Mouse (Mus musculus) ES-E14 (cell line): Measurements from ENCODE around the gene Cyp2d11. TPM values are rescaled to one million over a fixed set of nuclear protein-coding genes. Genes with fewer than 3 reads are reported as not detected.

ENCODE experiments used
- DNase-seq: peaks from one replicate; pipeline ENCODE4 v3.0.0-alpha.2; 2013; ENCODE audit warnings: low read depth, low spot score
- H3K27ac ChIP-seq: 2 replicates; pipeline ENCODE4 v1.5.1; 2012; ENCODE audit warnings: low read depth, mild to moderate bottlenecking, low read length, moderate library complexity, mixed read lengths; ENCODE audit not compliant: poor library complexity, insufficient read depth, severe bottlenecking
- H3K36me3 ChIP-seq: 2 replicates; pipeline ENCODE4 v1.6.1; 2012; ENCODE audit warnings: mild to moderate bottlenecking, low read length, moderate library complexity, mixed read lengths; ENCODE audit not compliant: control insufficient read depth, poor library complexity, insufficient read depth, severe bottlenecking
- H3K4me1 ChIP-seq, 2 experiments: fragments of 150-350 bp in 1 of 2; sonication (generic) in 1 of 2; 2 replicates each; pipeline ENCODE4 v1.6.1; 2012; ENCODE audit warnings: low read length in 2 of 2, mild to moderate bottlenecking in 1 of 2, mixed read lengths in 1 of 2; ENCODE audit not compliant: control insufficient read depth in 2 of 2, insufficient read depth in 2 of 2, poor library complexity in 1 of 2
- H3K4me3 ChIP-seq, 2 experiments: fragments of 150-350 bp in 1 of 2; sonication (generic) in 1 of 2; 2 replicates each; pipeline ENCODE4 v1.5.1; 2012; ENCODE audit warnings: low read length in 2 of 2, low read depth in 1 of 2, mild to moderate bottlenecking in 1 of 2, mixed read lengths in 1 of 2; ENCODE audit not compliant: insufficient read depth in 1 of 2, poor library complexity in 1 of 2, severe bottlenecking in 1 of 2
- H3K9ac ChIP-seq: 2 replicates; pipeline ENCODE4 v1.6.1; 2012; ENCODE audit warnings: low read depth, mild to moderate bottlenecking, low read length, mixed read lengths; ENCODE audit not compliant: poor library complexity, insufficient read depth, severe bottlenecking
- H3K9me3 ChIP-seq: fragments of 150-350 bp; sonication (generic); 2 replicates; pipeline ENCODE4 v1.6.1; 2012; ENCODE audit warnings: low read depth, mild to moderate bottlenecking, low read length; ENCODE audit not compliant: control insufficient read depth, insufficient read depth
- CHD2 ChIP-seq: IDR thresholded peaks from 2 replicates; pipeline ENCODE4 v1.6.1; 2014; ENCODE audit warnings: mild to moderate bottlenecking, low read depth, low read length, inconsistent platforms
- HCFC1 ChIP-seq: IDR thresholded peaks from 2 replicates; pipeline ENCODE4 v1.6.1; 2012; ENCODE audit warnings: low read length, inconsistent platforms, borderline replicate concordance; ENCODE audit not compliant: insufficient read depth
- MAFK ChIP-seq: IDR thresholded peaks from 2 replicates; pipeline ENCODE4 v1.6.1; 2014; ENCODE audit warnings: mild to moderate bottlenecking, low read depth, low read length, inconsistent platforms; ENCODE audit not compliant: insufficient read depth
- ZC3H11A ChIP-seq: IDR thresholded peaks from 2 replicates; pipeline ENCODE4 v1.6.1; 2012; ENCODE audit warnings: low read depth, mild to moderate bottlenecking, inconsistent platforms, low read length, borderline replicate concordance
- ZNF384 ChIP-seq: IDR thresholded peaks from 2 replicates; pipeline ENCODE4 v1.6.1; 2012; ENCODE audit warnings: low read depth, low read length, inconsistent platforms
- in situ Hi-C, 2 experiments: fragments of 600-800 bp; cut with MboI; formaldehyde crosslinking; loops; one replicate each; pipeline ENCODE4 v1.15.1; 2025; ENCODE audit warnings: low sequenced_read_pairs in 2 of 2, inconsistent platforms in 1 of 2; ENCODE audit not compliant: unreplicated experiment in 2 of 2
- total RNA-seq: library from RNA; depleted of rRNA; stranded (reverse); fragments of 300-350 nt; gene quantifications from 2 replicates; pipeline ENCODE4 v1.2.3, GENCODE M21; 2012

The Cyp2d11 gene
- total RNA-seq, 1 experiment, result not detected

- Histone ChIP-seq H3K4me3 (no peak overlapping the region), H3K4me1 (peaks cover 0 to 2% of the 10 kb centered on the region in 2 experiments; a peak in 1 of 4 replicates), H3K27ac (no peak overlapping the region), H3K9ac (no peak overlapping the region), H3K9me3 (no peaks in the 10 kb centered on the region), H3K36me3 (no peaks in the 10 kb centered on the region)
- TF ChIP-seq ZC3H11A (no peak), MAFK (no peak), ZNF384 (no peak), HCFC1 (no peak)
- in situ Hi-C loops, result no loop called here
- DNase-seq, result no peak
Measured at GRCm38 (mm10) chr15:82375855-82376254, 18.0 kb downstream of the Cyp2d11 start.

- Histone ChIP-seq H3K27ac (no peak overlapping the region), H3K9me3 (no peaks in the 10 kb centered on the region), H3K9ac (no peak overlapping the region), H3K4me3 (no peak overlapping the region), H3K4me1 (no peaks in the 10 kb centered on the region), H3K36me3 (no peaks in the 10 kb centered on the region)
- in situ Hi-C loops, result no loop called here
- TF ChIP-seq HCFC1 (no peak), ZNF384 (no peak), MAFK (no peak), CHD2 (no peak), ZC3H11A (no peak)
- DNase-seq, result no peak
Measured at GRCm38 (mm10) chr15:82374437-82374836, 19.4 kb downstream of the Cyp2d11 start.

- in situ Hi-C loops, result no loop called here
- no peak overlapping the region for H3K4me3 ChIP-seq
- no peak overlapping the region for H3K9ac ChIP-seq
- H3K27ac ChIP-seq, result no peak overlapping the region
- TF ChIP-seq CHD2 (no peak), ZNF384 (no peak), MAFK (no peak), HCFC1 (no peak), ZC3H11A (no peak)
- no peak for DNase-seq
- no peaks in the 10 kb centered on the region for H3K9me3 ChIP-seq
- no peaks in the 10 kb centered on the region for H3K36me3 ChIP-seq
- H3K4me1 ChIP-seq, result no peaks in the 10 kb centered on the region
Measured at GRCm38 (mm10) chr15:82372991-82373390, 20.8 kb downstream of the Cyp2d11 start.

- no peak for DNase-seq
- in situ Hi-C loops, result no loop called here
- TF ChIP-seq ZNF384 (no peak), CHD2 (no peak), HCFC1 (no peak), ZC3H11A (no peak), MAFK (no peak)
- H3K9ac ChIP-seq, result no peak overlapping the region
- H3K4me1 ChIP-seq, result no peaks in the 10 kb centered on the region
- H3K9me3 ChIP-seq, result no peaks in the 10 kb centered on the region
- H3K4me3 ChIP-seq, result no peak overlapping the region
- H3K27ac ChIP-seq, result no peak overlapping the region
- no peaks in the 10 kb centered on the region for H3K36me3 ChIP-seq
Measured at GRCm38 (mm10) chr15:82372446-82372845, 21.4 kb downstream of the Cyp2d11 start.

- no peak overlapping the region for H3K9ac ChIP-seq
- H3K9me3 ChIP-seq, result no peaks in the 10 kb centered on the region
- H3K36me3 ChIP-seq, result no peaks in the 10 kb centered on the region
- TF ChIP-seq MAFK (no peak), ZNF384 (no peak), CHD2 (no peak), ZC3H11A (no peak), HCFC1 (no peak)
- H3K4me3 ChIP-seq, result no peak overlapping the region
- in situ Hi-C loops, result no loop called here
- no peaks in the 10 kb centered on the region for H3K4me1 ChIP-seq
- no peak for DNase-seq
- H3K27ac ChIP-seq, result no peak overlapping the region
Measured at GRCm38 (mm10) chr15:82368851-82369250, 25.0 kb downstream of the Cyp2d11 start.
